Mouse (Mus musculus): Measurements from ENCODE around the gene Tfdp1.

DNA sequence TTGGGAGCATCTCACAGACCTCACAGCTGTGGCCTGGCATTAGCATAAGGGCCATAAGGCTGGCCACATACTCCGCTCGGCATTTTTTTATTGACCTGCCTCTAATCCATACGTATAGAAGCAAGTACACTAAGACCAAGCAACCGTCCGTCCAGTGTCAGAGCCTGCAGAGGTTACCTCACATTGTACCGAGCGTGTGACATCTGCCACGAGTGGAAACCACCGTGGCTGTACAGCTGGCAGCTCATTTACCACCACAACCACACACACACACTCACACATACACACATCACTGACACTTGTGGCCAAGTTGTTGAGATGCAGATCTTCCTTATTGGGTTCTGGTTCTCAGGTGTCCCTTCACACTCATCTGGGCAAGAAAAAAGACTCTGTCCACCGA lies 21.9 kb upstream of the Tfdp1 start:
- TF ChIP-seq CTCF (IDR thresholded peaks at IDR 0.05; ENCODE audit: extremely low read depth, insufficient read depth, insufficient read length, insufficient replicate concordance): no peak
- TF ChIP-seq POLR2A (IDR thresholded peaks at IDR 0.05; ENCODE audit: low read depth, low read length): no peak

Data from spleen, adult 2 months (tissue).